Mouse (Mus musculus): Measurements from ENCODE around the gene Hoxb1. TPM values are rescaled to one million over a fixed set of nuclear protein-coding genes. Genes with fewer than 3 reads are reported as not detected.

The Hoxb1 gene
- polyA plus RNA-seq, 1 experiment = not detected

DNA sequence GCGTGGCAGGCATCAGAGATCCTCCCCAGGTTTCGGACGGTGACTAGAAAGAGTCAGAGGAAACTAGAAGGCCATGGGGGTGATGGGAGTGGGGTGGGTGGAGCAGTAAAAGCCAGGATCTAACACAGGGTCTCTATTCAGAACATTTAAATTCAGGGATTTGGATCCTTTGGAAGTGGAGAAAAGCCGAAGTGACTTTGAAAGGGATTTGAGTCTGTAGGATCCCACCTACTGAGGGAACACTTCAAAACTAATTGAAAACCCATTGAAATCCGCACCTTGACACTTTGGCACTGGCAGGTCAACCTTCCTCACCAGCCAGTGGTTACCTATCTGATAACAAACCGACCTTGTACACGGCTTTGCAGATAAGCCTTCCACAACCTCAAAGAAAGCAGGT, 9.3 kb downstream of the Hoxb1 start:
- 63% methylated on average over 7 of the region's 7 CpGs for WGBS
- no peak for DNase-seq (ENCODE audit: low read depth, low spot score)

- WGBS = 30% methylated on average over 5 of the region's 5 CpGs
- no peak for DNase-seq (ENCODE audit: low read depth, low spot score)
These were observed 17.8 kb downstream of the Hoxb1 start for GRCm38 (mm10) chr11:96383381-96383780.

DNA sequence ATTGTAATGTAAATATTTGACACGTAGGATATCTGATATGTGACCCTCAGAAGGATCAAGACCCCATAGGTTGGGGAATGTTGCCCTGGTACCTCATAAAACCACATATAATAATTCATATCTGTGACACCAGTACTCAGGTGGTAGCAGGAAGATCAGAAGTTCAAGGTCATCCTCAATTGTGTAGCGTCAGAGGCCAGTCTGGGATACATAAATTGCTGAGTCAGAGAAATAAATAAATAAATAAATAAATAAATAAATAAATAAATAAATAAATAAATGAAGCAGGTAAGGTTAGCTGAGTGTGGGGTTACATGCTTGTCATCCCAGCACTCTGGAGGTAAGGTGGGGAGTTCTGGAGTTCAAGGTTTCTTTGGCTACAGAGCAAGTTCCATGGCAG, 22.1 kb downstream of the Hoxb1 start:
- no peak for DNase-seq (ENCODE audit: low read depth, low spot score)
- 62% methylated on average over 2 of the region's 2 CpGs for WGBS

- no peak for DNase-seq (ENCODE audit: low read depth, low spot score)
- WGBS = 34% methylated on average over 15 of the region's 15 CpGs
These were observed 31.4 kb downstream of the Hoxb1 start for GRCm38 (mm10) chr11:96396772-96397626.

DNA sequence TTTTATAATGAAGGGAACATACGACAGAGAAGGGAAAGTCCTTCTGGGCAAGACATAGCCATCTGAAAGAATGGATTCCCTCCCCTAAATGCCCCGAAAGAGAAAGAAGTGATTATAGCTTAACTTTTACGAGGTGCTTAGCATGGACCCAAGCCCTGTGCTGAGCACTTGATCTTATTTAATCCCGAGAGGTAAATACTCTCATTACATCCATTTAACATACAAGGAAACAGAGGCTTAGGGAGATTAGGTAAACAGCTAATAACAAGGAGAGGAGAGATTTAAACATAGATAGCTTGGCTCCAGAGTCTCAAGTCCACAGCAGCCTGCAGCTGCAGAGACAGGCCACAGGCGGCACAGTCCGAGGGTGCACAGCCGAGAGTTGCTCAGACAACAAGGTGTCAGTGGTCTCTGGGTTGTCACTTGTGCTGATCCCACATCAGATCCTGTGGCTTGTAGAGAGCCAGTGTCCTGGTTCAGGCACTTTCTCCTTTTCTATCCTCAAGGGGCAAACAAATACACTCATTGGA, 32.3 kb downstream of the Hoxb1 start:
- WGBS = 23% methylated on average over 7 of the region's 7 CpGs
- DNase-seq (ENCODE audit: low read depth, low spot score) = no peak

- DNase-seq (ENCODE audit: low read depth, low spot score) = no peak
- 62% methylated on average over 8 of the region's 8 CpGs for WGBS
These were observed 34.4 kb downstream of the Hoxb1 start for GRCm38 (mm10) chr11:96399923-96400322.

- 24% methylated on average over 10 of the region's 10 CpGs for WGBS
- DNase-seq (ENCODE audit: low read depth, low spot score) = no peak
These were observed 38.6 kb downstream of the Hoxb1 start for GRCm38 (mm10) chr11:96404016-96404604.

DNA sequence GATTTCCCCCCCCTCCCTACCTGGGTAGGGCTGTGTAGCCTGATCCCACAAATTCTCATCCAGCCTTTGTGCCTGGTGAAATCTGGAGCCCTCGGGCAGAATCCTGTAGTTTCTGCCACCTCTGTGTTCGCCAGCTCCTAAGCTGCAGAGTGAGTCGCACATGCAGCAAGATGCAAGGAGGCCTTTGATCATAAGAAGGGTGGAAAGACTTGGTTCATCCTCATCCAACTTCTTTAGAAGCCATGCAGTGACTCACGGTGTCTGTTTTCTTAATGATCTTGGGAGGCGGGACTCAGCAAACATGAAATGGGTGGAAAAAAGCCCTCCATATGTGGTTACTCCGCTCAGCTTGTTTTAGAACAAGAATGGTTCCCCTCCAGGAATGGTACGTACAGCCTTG, 39.3 kb downstream of the Hoxb1 start:
- no peak for DNase-seq (ENCODE audit: low read depth, low spot score)
- 83% methylated on average over 7 of the region's 7 CpGs for WGBS

DNA sequence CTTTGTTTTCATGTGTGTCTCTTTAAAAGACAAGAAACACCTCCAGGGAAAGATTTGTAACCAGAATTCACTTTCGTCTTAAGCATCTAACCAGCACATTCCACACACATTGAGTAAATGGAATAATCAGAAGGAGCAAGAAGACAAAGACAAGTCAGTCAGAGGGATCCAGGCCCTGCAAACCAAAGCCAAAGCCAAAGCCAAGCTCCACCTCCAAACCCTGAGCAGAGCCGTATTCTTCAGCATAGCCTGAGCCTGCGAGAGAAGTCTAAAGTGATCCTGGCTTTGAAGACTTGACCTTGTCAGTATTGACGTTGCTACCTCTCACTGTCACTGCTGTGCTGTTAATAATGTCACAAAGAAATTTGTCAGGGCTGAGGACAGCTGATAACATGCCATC, 40.0 kb downstream of the Hoxb1 start:
- WGBS = 77% methylated on average over 4 of the region's 4 CpGs
- DNase-seq (ENCODE audit: low read depth, low spot score) = no peak

DNA sequence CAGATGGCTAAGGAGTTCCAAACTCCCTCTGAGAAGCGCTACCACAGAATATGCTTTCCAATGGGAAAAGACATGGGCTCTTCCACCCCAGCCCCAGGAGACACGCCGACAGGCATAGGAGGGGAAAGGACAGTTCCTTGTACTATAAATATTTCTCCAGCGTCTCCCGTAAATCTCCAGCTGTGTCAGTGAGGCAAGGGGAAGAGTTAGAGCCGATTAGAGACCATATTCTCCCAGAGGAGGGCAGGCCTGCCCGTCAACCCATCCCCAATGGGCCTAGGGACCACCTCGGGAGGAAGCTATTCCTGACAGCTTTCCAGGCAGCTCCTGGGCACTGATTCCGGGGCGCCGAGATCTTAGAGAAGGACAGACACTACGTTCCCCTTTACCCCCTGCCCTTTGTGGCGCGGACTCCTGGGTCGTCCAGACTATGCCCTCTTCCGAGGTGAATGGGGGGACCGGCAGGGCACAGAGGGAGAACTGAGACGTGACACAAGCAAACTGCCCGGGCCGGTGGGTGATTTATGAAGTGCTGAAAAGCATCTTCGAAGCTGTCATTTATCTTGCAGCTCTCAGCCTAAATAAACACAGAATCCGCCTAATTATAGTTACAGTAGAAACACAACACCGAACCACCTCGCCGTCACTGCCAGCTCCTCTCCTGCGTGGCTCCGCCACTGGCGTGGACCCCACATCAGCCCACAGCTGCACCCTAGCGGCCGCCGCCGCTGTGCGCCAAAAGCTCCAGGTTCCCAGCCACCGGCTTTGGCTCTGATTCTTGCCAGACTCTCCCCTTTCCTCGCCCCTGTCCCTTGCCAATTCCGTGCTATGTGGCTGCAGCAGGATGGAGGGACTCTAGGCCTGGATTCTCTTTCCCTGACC, 41.9 kb downstream of the Hoxb1 start:
- DNase-seq (ENCODE audit: low read depth, low spot score) = no peak
- 7% methylated on average over 36 of the region's 36 CpGs for WGBS

GRCm38 (mm10) chr11:96408234-96409010, 42.9 kb downstream of the Hoxb1 start:
- 57% methylated on average over 14 of the region's 14 CpGs for WGBS
- no peak for DNase-seq (ENCODE audit: low read depth, low spot score)

- no peak for DNase-seq (ENCODE audit: low read depth, low spot score)
- WGBS = 68% methylated on average over 5 of the region's 5 CpGs
These were observed 45.5 kb downstream of the Hoxb1 start for GRCm38 (mm10) chr11:96411019-96411418.

GRCm38 (mm10) chr11:96411934-96412333, 46.4 kb downstream of the Hoxb1 start:
- 73% methylated on average over 4 of the region's 4 CpGs for WGBS
- DNase-seq (ENCODE audit: low read depth, low spot score) = no peak

DNA sequence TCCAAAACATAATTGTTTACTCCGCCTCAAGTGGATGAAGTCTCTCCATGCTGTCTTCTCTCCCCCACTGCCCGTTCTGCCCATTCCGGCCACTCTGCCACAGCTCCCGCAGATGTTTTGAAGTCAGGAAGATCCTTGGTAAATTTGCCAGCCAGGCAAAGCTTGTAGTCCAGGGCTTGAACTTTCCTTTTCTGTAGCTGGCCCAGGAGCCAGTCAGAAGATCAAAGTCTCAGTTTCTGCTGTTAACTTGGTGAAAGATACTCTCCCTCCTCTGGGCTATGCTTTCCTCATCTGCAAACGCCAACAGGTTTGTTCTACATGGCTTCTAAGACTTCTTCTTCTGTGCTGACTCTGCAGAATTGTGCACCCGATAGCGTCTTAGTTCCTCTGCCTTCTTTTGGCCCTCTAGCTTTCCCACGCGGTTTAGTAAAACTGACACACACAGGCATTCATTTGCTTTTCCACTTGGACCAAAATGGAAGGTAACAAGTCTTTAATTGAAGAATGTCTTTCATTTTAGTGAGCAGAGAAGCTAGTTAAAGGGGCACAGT, 47.5 kb downstream of the Hoxb1 start:
- DNase-seq (ENCODE audit: low read depth, low spot score) = no peak
- WGBS = 62% methylated on average over 9 of the region's 9 CpGs

- DNase-seq (ENCODE audit: low read depth, low spot score) = no peak
- WGBS = 9% methylated on average over 8 of the region's 8 CpGs
These were observed 48.0 kb downstream of the Hoxb1 start for GRCm38 (mm10) chr11:96413527-96413926.

- 22% methylated on average over 2 of the region's 2 CpGs for WGBS
- DNase-seq (ENCODE audit: low read depth, low spot score) = no peak
These were observed 48.5 kb downstream of the Hoxb1 start for GRCm38 (mm10) chr11:96414002-96414401.
